Mouse (Mus musculus): Measurements from ENCODE around the gene Rnf11. TPM values are rescaled to one million over a fixed set of nuclear protein-coding genes. Genes with fewer than 3 reads are reported as not detected.

Rnf11 gene
- total and polyA plus RNA-seq, 3 experiments, result 11.9 to 30.9 (median 13.7) TPM

DNA sequence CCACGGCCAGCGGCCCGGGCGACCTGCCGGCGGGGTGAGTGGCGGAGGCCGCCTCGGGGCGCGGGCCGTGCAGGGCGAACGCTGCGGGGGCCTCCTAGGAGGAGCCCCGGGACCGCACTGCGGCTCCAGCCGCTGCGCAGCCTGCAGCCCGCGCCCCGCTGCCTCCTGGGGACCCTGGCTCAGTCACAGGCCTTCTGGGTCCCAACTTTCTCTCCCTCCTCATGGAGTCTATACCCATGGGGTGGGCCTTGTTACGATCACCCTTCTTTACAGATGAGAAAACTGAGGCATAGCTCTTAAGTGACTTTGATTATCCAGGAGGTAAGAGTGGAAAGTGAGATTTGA, 77.4 kb downstream of the Rnf11 start:
- dilution Hi-C loops (cut with MboI; ENCODE audit: extremely low pct_ligation_motif_present, extremely low pct_unique_long_range_greater_than_20kb, low sequenced_read_pairs) (no loop called here), in situ Hi-C loops (cut with MboI; ENCODE audit: low pct_ligation_motif_present, low pct_unique_long_range_greater_than_20kb, low sequenced_read_pairs) (no loop called here)
- H3K9ac ChIP-seq (ENCODE audit: insufficient read depth, low read depth), result no peak overlapping the region
- H3K4me1 ChIP-seq (ENCODE audit: control insufficient read depth in 1 of 2, insufficient read depth in 2 of 2), result peaks cover 5 to 43% of the 10 kb centered on the region in 2 experiments
- peaks cover 2% of the 10 kb centered on the region for H3K9me3 ChIP-seq (replicated peaks; ENCODE audit: low read length)
- no peak overlapping the region for H3K27ac ChIP-seq (ENCODE audit: insufficient read depth, low read depth)
- DNase-seq (ENCODE audit: extremely low read depth), result no peak
- no peaks in the 10 kb centered on the region for H3K27me3 ChIP-seq (replicated peaks)
- peak overlapping the region in 1 of 3 experiments; percentile 29 for H3K4me3 ChIP-seq (replicated peaks in 1 of 3; ENCODE audit: low read depth in 2 of 3, low read length in 2 of 3, poor library complexity in 1 of 3)
- peaks cover 0 to 3% of the 10 kb centered on the region in 2 experiments for H3K36me3 ChIP-seq (replicated peaks in 1 of 2; ENCODE audit: control insufficient read depth in 1 of 2, insufficient read depth in 1 of 2, low read length in 1 of 2)
- H3K79me2 ChIP-seq (replicated peaks; ENCODE audit: control insufficient read depth, extremely low read depth, insufficient read depth, poor library complexity, severe bottlenecking), result no peaks in the 10 kb centered on the region
- TF ChIP-seq CHD1 (IDR thresholded peaks at IDR 0.05; ENCODE audit: low read depth, low read length) (no peak), CHD2 (IDR thresholded peaks at IDR 0.05; ENCODE audit: low read length) (no peak), IRF4 (IDR thresholded peaks at IDR 0.05; ENCODE audit: low read depth, low read length) (no peak), USF2 (conservative IDR thresholded peaks at IDR 0.05; ENCODE audit: low read depth, low read length) (no peak), SMC3 (IDR thresholded peaks at IDR 0.05; ENCODE audit: low read depth, low read length) (no peak), ZC3H11A (IDR thresholded peaks at IDR 0.05; ENCODE audit: low read depth, low read length) (no peak), ETS1 (conservative IDR thresholded peaks at IDR 0.05; ENCODE audit: low read depth, low read length) (no peak), JUN (IDR thresholded peaks at IDR 0.05; ENCODE audit: insufficient read depth, low read depth, low read length) (no peak), MYC (IDR thresholded peaks at IDR 0.05; ENCODE audit: low read depth, low read length) (no peak), KAT2A (IDR thresholded peaks at IDR 0.05; ENCODE audit: insufficient replicate concordance, low read length) (no peak), GABPA (IDR thresholded peaks at IDR 0.05; ENCODE audit: insufficient replicate concordance, low read depth, low read length) (no peak), EP300 (IDR thresholded peaks at IDR 0.05; ENCODE audit: low read length) (no peak), ZKSCAN1 (IDR thresholded peaks at IDR 0.05; ENCODE audit: borderline replicate concordance, low read depth, low read length) (no peak), NELFE (IDR thresholded peaks at IDR 0.05; ENCODE audit: low read depth, low read length) (no peak), UBTF (IDR thresholded peaks at IDR 0.05; ENCODE audit: low read depth, low read length) (no peak)
- no peak overlapping the region for H3K4me2 ChIP-seq (ENCODE audit: insufficient read depth, low read depth, poor library complexity, severe bottlenecking)

DNA sequence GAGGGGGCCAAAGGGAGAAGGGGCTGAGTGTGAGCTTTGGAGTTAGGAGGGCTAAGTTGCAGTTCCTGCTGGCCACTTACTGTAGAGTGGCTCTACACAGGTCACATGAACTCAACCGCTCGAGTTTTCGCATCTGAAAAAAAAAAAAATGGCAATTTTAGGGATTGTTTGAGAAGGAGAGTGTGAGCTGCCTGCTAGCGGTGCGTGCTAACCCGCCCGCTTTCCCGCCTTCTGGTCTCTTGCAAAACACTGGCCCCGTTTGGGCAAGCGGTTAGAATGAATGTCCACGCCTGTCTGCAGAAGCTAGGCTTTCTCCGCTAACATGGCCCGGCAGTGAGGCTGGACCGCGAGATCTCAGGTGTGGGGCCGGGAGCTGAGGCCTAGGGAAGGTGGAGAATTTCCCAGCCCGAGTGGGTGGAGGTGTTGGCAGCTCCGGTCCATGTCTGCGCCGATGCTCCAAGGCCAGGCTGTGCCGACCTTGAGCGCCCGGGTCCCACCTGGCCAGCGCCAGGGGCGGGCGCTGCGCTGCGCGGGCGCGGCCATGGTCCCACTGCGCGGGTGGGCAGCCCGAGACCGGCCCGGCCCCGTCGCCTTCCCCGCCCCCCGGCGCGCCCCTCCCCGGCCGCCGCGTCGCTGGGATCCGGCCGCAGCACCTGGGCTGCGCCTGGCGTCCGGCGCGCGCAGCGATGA, 77.9 kb downstream of the Rnf11 start, which contains the start of gene Ttc39a:
Gene Ttc39a, plus strand, starts transcription at position 138 of the 690 bp plus-strand sequence.
- dilution Hi-C loops (cut with MboI; ENCODE audit: extremely low pct_ligation_motif_present, extremely low pct_unique_long_range_greater_than_20kb, low sequenced_read_pairs), result no loop called here
- H3K27me3 ChIP-seq (replicated peaks), result no peaks in the 10 kb centered on the region
- in situ Hi-C loops (cut with MboI; ENCODE audit: low pct_ligation_motif_present, low pct_unique_long_range_greater_than_20kb, low sequenced_read_pairs), result no loop called here
- no peak for DNase-seq (ENCODE audit: extremely low read depth)
- TF ChIP-seq MYC (IDR thresholded peaks at IDR 0.05; ENCODE audit: low read depth, low read length), result no peak
- no peak for TF ChIP-seq ETS1 (conservative IDR thresholded peaks at IDR 0.05; ENCODE audit: low read depth, low read length)
- TF ChIP-seq BHLHE40 (IDR thresholded peaks at IDR 0.05; ENCODE audit: low read depth, low read length), result no peak
- no peak for TF ChIP-seq IRF4 (IDR thresholded peaks at IDR 0.05; ENCODE audit: low read depth, low read length)
- no peak for TF ChIP-seq NELFE (IDR thresholded peaks at IDR 0.05; ENCODE audit: low read depth, low read length)
- no peak for TF ChIP-seq E2F4 (IDR thresholded peaks at IDR 0.05; ENCODE audit: insufficient replicate concordance, low read depth, low read length)
- H3K9ac ChIP-seq (ENCODE audit: insufficient read depth, low read depth), result no peak within 1 kb of the TSS
- H3K4me3 ChIP-seq (replicated peaks in 1 of 3; ENCODE audit: low read depth in 2 of 3, low read length in 2 of 3, poor library complexity in 1 of 3), result peak within 1 kb of the TSS in 2 of 3 experiments; percentile 13 to 29
- peaks cover 2% of the 10 kb centered on the region for H3K9me3 ChIP-seq (replicated peaks; ENCODE audit: low read length)
- 0 out of 2 replicates have a peak within 1 kb of the TSS, but pooled peaks have one; percentile 1 for H3K4me2 ChIP-seq (ENCODE audit: insufficient read depth, low read depth, poor library complexity, severe bottlenecking)
- peaks cover 0 to 3% of the 10 kb centered on the region in 2 experiments for H3K36me3 ChIP-seq (replicated peaks in 1 of 2; ENCODE audit: control insufficient read depth in 1 of 2, insufficient read depth in 1 of 2, low read length in 1 of 2)
- no peak within 1 kb of the TSS for H3K27ac ChIP-seq (ENCODE audit: insufficient read depth, low read depth)
- H3K79me2 ChIP-seq (replicated peaks; ENCODE audit: control insufficient read depth, extremely low read depth, insufficient read depth, poor library complexity, severe bottlenecking), result no peaks in the 10 kb centered on the region
- peaks cover 5 to 40% of the 10 kb centered on the region in 2 experiments for H3K4me1 ChIP-seq (ENCODE audit: control insufficient read depth in 1 of 2, insufficient read depth in 2 of 2)

All from CH12.LX (cell line).